Mouse (Mus musculus) CD8-positive naive resting alpha-beta T cell, adult 2 months (primary cell): ENCODE results near the gene Arid3a.
"Not testable (repeated sequence)": the region's sequence is repeated elsewhere in the genome, so short reads cannot be mapped to it uniquely, and the experiment has no call there.

Source experiments
- DNase-seq, 2 experiments: peaks; one replicate each; pipeline ENCODE4 v3.0.0; 2022; ENCODE audit warnings: low read depth in 2 of 2, low spot score in 2 of 2

Gene Arid3a

GRCm38 (mm10) chr10:79926491-79927323 lies at the start of gene Arid3a:
Arid3a (plus strand) TSS chr10:79927043.
- peak; percentile 78 to 87 for DNase-seq

GRCm38 (mm10) chr10:79877174-79877573 lies 49.7 kb upstream of the Arid3a start:
- DNase-seq = no peak

DNA sequence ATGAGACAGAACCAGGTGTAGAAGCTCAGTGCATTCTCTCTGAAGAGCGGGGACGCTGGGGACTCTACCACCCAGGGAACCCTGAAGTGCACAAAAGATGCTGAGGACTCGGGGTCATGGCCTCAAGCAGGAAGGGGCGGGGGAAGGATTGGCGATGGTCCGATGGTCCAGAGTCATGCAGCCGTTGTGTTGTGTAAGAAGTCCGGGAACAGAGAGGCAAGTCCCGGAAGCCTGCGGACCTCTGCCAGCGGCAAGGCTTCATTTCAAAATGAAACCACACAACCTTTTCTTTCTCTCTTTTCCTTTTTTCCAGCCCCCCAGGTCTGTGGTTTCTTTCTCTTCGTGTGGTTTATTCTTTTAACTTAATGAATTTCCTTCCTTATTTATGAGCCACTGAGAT lies 49.1 kb upstream of the Arid3a start:
- no peak for DNase-seq

- no peak for DNase-seq
Measured at GRCm38 (mm10) chr10:79879527-79879926, 47.3 kb upstream of the Arid3a start.

- DNase-seq = no peak
Measured at GRCm38 (mm10) chr10:79880721-79881120, 46.1 kb upstream of the Arid3a start.

DNA sequence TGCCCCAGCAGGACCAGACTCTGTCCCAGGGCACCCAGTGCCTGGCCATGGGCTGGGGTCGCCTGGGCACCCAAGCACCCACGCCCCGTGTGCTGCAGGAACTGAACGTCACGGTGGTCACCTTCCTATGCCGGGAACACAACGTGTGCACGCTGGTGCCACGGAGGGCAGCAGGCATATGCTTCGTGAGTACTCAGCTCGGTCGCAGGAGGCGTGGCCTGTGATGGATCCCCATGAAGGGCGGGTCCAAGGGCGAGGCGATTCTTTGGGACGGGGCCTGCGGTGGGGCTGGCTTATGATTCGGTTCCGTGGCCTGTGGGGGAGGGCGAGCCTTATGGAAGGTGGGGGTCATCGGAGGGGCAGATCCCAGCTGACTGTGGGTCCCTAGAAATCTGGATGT lies 44.9 kb upstream of the Arid3a start:
- no peak for DNase-seq

DNA sequence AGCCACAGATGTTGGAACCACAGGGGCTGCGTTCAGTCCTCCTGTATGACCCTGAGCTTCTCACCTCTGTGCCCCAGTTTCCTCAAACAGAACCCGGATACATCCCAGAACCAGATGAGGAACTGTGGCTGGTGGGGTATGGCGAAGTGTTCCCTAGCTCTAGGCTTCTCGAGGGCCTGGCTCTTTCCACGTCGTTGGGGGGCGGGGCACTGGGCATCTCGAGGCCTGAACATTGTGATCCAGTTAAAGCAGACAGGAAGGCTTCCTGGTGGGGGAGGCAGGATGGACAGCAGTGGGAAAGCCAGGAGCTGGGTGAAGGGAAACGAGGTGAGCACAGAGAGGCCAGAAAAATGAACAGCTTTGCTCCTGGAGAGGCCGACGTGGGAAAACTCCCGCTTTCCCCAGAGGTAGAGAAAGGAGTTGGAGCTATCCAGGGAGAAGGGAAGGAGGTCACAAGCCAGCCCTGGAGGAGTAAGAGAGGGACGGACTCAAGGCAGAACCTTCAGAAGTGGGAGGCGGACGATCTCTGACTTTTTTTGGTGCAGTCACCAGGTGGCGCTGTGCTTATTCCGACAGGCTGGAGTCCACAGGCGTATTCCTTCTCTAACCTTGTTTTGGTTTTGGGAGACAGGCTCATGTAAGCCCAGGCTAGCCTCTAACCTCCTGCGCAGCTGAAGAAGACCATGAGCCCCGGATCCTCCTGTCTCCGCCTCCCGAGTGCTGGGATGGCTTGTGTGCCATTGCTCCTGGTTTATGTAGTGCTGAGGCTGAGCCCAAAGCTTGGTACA lies 43.4 kb upstream of the Arid3a start:
- peak; percentile 61 to 73 for DNase-seq

DNA sequence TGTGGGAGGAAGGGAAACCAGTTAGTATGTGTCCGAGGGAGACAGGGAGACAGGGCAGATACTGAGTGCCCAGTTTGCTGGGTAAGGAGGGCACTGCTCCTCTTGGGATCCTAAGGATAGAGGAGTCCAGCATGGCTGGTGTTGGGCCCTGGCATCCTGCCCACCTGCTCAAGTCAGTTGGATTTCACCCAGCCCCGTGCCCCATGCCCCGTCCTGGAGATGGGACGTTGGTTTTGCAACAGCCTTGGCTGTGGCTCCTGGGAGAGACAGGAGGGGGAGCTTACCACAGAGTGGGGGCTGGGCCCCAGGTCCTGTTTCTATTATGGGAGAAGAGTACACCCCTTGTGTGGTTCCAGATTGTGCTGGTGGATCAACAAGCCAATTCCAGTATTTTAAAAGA lies 42.4 kb upstream of the Arid3a start:
- no peak for DNase-seq

GRCm38 (mm10) chr10:79884938-79885337 lies 41.9 kb upstream of the Arid3a start:
- not testable (repeated sequence) for DNase-seq

GRCm38 (mm10) chr10:79886054-79886453 lies 40.8 kb upstream of the Arid3a start, which contains the start of gene Elane:
Elane (plus strand) TSS chr10:79886247.
- no peak for DNase-seq

GRCm38 (mm10) chr10:79886611-79887010 lies 40.2 kb upstream of the Arid3a start:
- no peak for DNase-seq

DNA sequence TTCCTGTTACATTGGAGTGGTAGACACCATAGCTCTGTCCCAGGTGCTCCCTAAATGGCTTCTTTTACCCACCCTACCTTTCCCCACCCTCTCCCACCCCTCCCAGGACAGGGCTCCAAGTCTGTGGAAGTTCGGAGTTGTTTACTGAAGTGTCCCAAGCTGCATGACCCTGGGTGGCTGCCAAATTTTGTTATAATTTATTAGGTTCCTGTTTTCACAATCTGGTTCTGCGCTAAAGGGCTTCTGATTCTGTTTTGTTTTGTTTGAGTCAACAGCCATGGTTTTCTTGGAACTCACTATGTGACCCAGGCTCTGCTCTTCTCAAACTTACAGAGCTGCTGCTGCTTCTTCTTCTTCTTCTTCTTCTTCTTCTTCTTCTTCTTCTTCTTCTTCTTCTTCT lies 37.5 kb upstream of the Arid3a start:
- DNase-seq = no peak

GRCm38 (mm10) chr10:79890670-79891069 lies 36.2 kb upstream of the Arid3a start, which contains the start of gene Cfd:
Cfd (plus strand) TSS chr10:79890853.
- DNase-seq = no peak

DNA sequence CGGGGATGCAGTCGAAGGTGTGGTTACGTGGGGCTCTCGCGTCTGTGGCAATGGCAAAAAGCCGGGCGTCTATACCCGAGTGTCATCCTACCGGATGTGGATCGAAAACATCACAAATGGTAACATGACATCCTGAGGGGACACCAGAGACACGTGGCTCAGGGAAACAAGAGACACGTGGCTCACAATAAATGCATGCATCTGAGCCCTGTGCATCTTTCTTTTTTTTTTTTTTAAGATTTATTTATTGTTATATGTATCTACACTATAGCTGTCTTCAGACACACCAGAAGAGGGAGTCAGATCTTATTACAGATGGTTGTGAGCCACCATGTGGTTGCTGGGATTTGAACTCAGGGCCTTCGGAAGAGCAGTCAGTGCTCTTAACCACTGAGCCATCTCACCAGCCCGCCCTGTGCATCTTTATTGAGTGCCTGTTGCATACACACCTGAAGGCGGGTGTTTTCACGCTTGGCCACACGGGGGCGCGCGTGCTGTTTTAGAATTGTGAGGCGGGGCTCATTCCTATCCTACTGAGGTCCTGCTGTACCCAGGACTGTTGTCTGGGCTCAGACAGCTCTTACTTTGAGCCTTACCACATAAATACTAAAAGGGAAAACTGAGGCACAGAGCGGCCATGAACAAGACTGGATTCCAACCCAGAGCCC lies 34.3 kb upstream of the Arid3a start:
- DNase-seq = peak; percentile 80 to 81

DNA sequence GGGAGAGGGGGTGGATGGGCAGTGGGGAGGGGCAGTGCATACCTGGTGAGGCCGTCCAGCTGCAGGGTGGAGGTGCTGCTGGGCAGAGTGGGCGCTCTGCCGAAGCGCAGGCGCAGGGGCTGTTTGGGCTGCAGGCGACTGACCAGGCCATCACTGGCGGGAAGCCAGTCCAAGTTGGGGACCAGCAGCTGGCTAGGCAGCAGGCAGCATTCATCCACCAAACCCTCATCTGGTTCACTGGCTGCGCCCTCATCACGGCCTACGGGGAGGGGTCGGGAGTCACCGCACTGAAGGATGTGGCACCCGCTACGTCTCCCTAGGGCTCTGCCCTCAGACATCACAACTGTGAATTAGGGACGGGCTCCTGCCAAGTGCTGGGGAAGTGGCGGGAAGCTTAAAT lies 30.5 kb upstream of the Arid3a start:
- DNase-seq = no peak

DNA sequence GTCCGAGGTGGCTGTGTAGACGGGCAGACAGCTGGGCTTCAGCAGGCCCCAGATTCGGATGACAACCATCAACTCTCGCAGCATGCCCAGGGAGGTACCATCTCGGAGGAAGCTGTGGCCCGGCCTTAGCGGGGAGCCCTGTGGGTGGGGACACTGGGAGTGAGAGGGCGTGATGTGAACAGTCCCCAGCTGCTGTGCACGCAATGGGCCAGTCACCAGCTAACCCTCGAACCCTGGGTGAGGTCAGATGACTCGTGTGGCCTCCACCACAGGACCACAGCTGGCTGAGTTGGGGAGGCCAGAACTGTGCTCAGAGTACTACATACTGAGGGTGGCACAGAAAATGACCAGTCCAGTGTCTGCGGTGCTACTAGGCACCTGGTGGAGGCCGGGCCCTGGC lies 30.0 kb upstream of the Arid3a start:
- DNase-seq = no peak

GRCm38 (mm10) chr10:79897316-79898245 lies 29.3 kb upstream of the Arid3a start:
- DNase-seq = no peak

- DNase-seq = no peak
Measured at GRCm38 (mm10) chr10:79900951-79901410, 25.9 kb upstream of the Arid3a start.

DNA sequence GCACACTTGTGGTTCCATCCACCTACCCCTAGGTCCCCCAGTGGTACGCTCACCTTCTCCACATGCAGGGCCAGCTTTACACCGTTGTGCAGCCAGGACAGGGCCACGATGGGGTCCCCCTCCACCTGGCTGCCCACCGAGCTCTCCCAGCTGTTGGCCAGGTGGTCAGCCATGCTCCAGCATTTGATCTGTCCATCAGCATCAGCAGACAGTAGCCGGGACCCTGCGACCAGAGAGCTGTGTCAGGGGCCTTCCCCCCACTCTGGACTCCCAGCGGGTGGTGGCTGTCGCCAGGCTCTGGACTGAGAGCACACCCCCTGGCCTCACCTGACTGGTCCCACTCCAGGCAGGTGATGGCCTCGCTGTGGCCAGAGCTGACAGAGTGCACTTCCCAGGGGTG lies 20.1 kb upstream of the Arid3a start:
- DNase-seq = no peak

DNA sequence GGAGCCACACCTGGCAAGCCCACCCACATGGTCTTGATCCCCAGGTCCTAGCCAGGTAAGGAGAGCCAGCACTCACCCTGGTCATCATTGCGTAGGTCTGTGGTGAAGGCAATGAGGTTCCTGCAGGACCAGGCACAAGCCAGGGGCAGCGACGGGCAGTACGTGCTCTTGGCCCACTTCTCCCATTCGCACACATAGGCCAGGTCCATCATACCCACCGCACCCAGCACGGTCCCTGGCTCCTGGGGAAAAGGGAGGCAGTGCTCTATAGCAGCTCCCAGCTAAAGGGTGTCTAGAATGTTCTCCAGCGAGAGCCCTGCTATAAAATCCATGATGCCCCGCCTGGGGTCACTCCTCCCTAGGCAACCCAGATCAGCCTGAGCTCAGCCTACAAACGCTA lies 19.4 kb upstream of the Arid3a start:
- no peak for DNase-seq
